Mouse (Mus musculus): ENCODE results near the gene Brd7.

Gene Brd7

GRCm38 (mm10) chr8:88349046-88349445 is 12.9 kb downstream of the Brd7 start:
- no peak for DNase-seq

GRCm38 (mm10) chr8:88342026-88342425 is 20.0 kb downstream of the Brd7 start:
- DNase-seq, result no peak

GRCm38 (mm10) chr8:88339887-88340695 is 21.9 kb downstream of the Brd7 start:
- no peak for DNase-seq

GRCm38 (mm10) chr8:88339221-88339620 is 22.8 kb downstream of the Brd7 start:
- DNase-seq, result peak; percentile 51 to 52

GRCm38 (mm10) chr8:88334975-88335374 is 27.0 kb downstream of the Brd7 start:
- DNase-seq, result no peak

GRCm38 (mm10) chr8:88334384-88334783 is 27.6 kb downstream of the Brd7 start:
- DNase-seq, result no peak

GRCm38 (mm10) chr8:88330816-88331215 is 31.2 kb downstream of the Brd7 start:
- DNase-seq, result no peak

GRCm38 (mm10) chr8:88328689-88329088 is 33.3 kb downstream of the Brd7 start:
- no peak for DNase-seq

GRCm38 (mm10) chr8:88326328-88326727 is 35.7 kb downstream of the Brd7 start:
- no peak for DNase-seq

GRCm38 (mm10) chr8:88325795-88326194 is 36.2 kb downstream of the Brd7 start:
- no peak for DNase-seq

- no peak for DNase-seq
These were observed 36.7 kb downstream of the Brd7 start for GRCm38 (mm10) chr8:88325251-88325650.

- DNase-seq, result no peak
These were observed 37.2 kb downstream of the Brd7 start for GRCm38 (mm10) chr8:88324760-88325159.

- no peak for DNase-seq
These were observed 38.5 kb downstream of the Brd7 start for GRCm38 (mm10) chr8:88323523-88323922.

GRCm38 (mm10) chr8:88321387-88321786 is 40.6 kb downstream of the Brd7 start:
- DNase-seq, result no peak

GRCm38 (mm10) chr8:88320134-88320533 is 41.9 kb downstream of the Brd7 start:
- DNase-seq, result no peak

GRCm38 (mm10) chr8:88318151-88318550 is 43.8 kb downstream of the Brd7 start:
- DNase-seq, result peak in 1 of 2 experiments; percentile 5

GRCm38 (mm10) chr8:88317341-88317740 is 44.7 kb downstream of the Brd7 start:
- peak in 1 of 2 experiments; percentile 12 for DNase-seq

GRCm38 (mm10) chr8:88316139-88316931 is 45.7 kb downstream of the Brd7 start:
- DNase-seq, result peak; percentile 85 to 91

- DNase-seq, result peak in 1 of 2 experiments; percentile 12
These were observed 46.7 kb downstream of the Brd7 start for GRCm38 (mm10) chr8:88315302-88315701.

GRCm38 (mm10) chr8:88313991-88314390 is 48.0 kb downstream of the Brd7 start:
- DNase-seq, result peak in 1 of 2 experiments; percentile 11

- peak; percentile 68 to 69 for DNase-seq
These were observed 49.0 kb downstream of the Brd7 start for GRCm38 (mm10) chr8:88312966-88313365.

GRCm38 (mm10) chr8:88310286-88310685 is 51.7 kb downstream of the Brd7 start:
- DNase-seq, result peak in 1 of 2 experiments; percentile 44

GRCm38 (mm10) chr8:88309881-88310280 is 52.1 kb downstream of the Brd7 start:
- no peak for DNase-seq
